Mouse (Mus musculus) liver, adult 2 months (tissue): ENCODE results near the gene Zfp324.

ENCODE experiments used
- CTCF ChIP-seq: fragments of 200-500 bp; IDR thresholded peaks from 2 replicates; pipeline ENCODE4 v1.5.1; 2011; ENCODE audit warnings: low read depth, low read length, control low read depth
- POLR2A ChIP-seq: fragments of 200-500 bp; IDR thresholded peaks from 2 replicates; pipeline ENCODE4 v1.6.1; 2011; ENCODE audit warnings: low read length, control low read depth; ENCODE audit not compliant: insufficient read depth; ENCODE audit errors: extremely low read depth

GRCm38 (mm10) chr7:12921318-12921704 lies 44.3 kb upstream of the Zfp324 start:
- TF ChIP-seq CTCF = no peak
- TF ChIP-seq POLR2A = no peak
